Mouse (Mus musculus) CH12.LX (cell line): ENCODE measurements around the gene Gna12. TPM values are rescaled to one million over a fixed set of nuclear protein-coding genes. Genes with fewer than 3 reads are reported as not detected.

Experiments used
- DNase-seq: peaks from one replicate; pipeline ENCODE4 v3.0.0-alpha.2; 2013; ENCODE audit errors: extremely low read depth
- H3K27ac ChIP-seq: 2 replicates; pipeline ENCODE4 v1.5.1; 2012; ENCODE audit warnings: low read depth, mild to moderate bottlenecking, control low read depth, moderate library complexity; ENCODE audit not compliant: insufficient read depth
- H3K27me3 ChIP-seq: replicated peaks from 2 replicates; pipeline ENCODE3; 2012; ENCODE audit warnings: inconsistent platforms
- H3K36me3 ChIP-seq, 2 experiments: replicated peaks in 1 of 2; 2 replicates each; pipeline versions ENCODE3 to v1.6.1; 2012; ENCODE audit warnings: inconsistent platforms in 1 of 2, low read length in 1 of 2, mild to moderate bottlenecking in 1 of 2, mixed read lengths in 1 of 2, moderate library complexity in 1 of 2; ENCODE audit not compliant: control insufficient read depth in 1 of 2, insufficient read depth in 1 of 2
- H3K4me1 ChIP-seq, 2 experiments: 2 replicates each; pipeline ENCODE4 v1.6.1; 2012; ENCODE audit warnings: inconsistent platforms in 1 of 2, moderate library complexity in 1 of 2; ENCODE audit not compliant: insufficient read depth in 2 of 2, control insufficient read depth in 1 of 2
- H3K4me2 ChIP-seq: 2 replicates; pipeline ENCODE4 v1.6.1; 2012; ENCODE audit warnings: low read depth, mild to moderate bottlenecking, control low read depth; ENCODE audit not compliant: poor library complexity, insufficient read depth, severe bottlenecking
- H3K4me3 ChIP-seq, 3 experiments: fragments of 150-350 bp in 1 of 3; sonication (generic) in 1 of 3; replicated peaks in 1 of 3; 2 replicates each; pipeline versions ENCODE3 to v1.5.1; 2011 to 2012; ENCODE audit warnings: low read depth in 2 of 3, low read length in 2 of 3, mild to moderate bottlenecking in 2 of 3, moderate library complexity in 2 of 3, control low read depth in 1 of 3, improper control_type of control experiment in 1 of 3, inconsistent platforms in 1 of 3, mixed read lengths in 1 of 3; ENCODE audit not compliant: poor library complexity in 1 of 3
- H3K79me2 ChIP-seq: replicated peaks from 2 replicates; pipeline ENCODE4 v1.6.1; 2012; ENCODE audit warnings: mild to moderate bottlenecking, moderate library complexity; ENCODE audit not compliant: control insufficient read depth, poor library complexity, insufficient read depth, severe bottlenecking; ENCODE audit errors: extremely low read depth
- H3K9ac ChIP-seq: 2 replicates; pipeline ENCODE4 v1.6.1; 2012; ENCODE audit warnings: low read depth, mild to moderate bottlenecking, control low read depth, moderate library complexity; ENCODE audit not compliant: insufficient read depth
- H3K9me3 ChIP-seq: replicated peaks from 2 replicates; pipeline ENCODE3; 2012; ENCODE audit warnings: low read length, inconsistent platforms, mixed read lengths
- BHLHE40 ChIP-seq: IDR thresholded peaks from 2 replicates; pipeline ENCODE4 v1.6.1; 2011; ENCODE audit warnings: mild to moderate bottlenecking, low read depth, low read length, improper control_type of control experiment
- CHD2 ChIP-seq: IDR thresholded peaks from 2 replicates; pipeline ENCODE4 v1.6.1; 2011; ENCODE audit warnings: low read length, improper control_type of control experiment
- ELF1 ChIP-seq: IDR thresholded peaks from 2 replicates; pipeline ENCODE4 v1.6.1; 2014; ENCODE audit warnings: low read depth, mild to moderate bottlenecking, inconsistent platforms, low read length, improper control_type of control experiment
- ETS1 ChIP-seq: conservative IDR thresholded peaks from 2 replicates; pipeline ENCODE4 v1.6.1; 2012; ENCODE audit warnings: low read depth, mild to moderate bottlenecking, inconsistent platforms, low read length, improper control_type of control experiment, moderate library complexity
- GABPA ChIP-seq: IDR thresholded peaks from 2 replicates; pipeline ENCODE4 v1.6.1; 2012; ENCODE audit warnings: low read depth, low read length, improper control_type of control experiment, inconsistent platforms; ENCODE audit not compliant: insufficient replicate concordance
- HCFC1 ChIP-seq: IDR thresholded peaks from 2 replicates; pipeline ENCODE4 v1.6.1; 2012; ENCODE audit warnings: low read depth, mild to moderate bottlenecking, inconsistent platforms, low read length, improper control_type of control experiment
- MAFK ChIP-seq: IDR thresholded peaks from 2 replicates; pipeline ENCODE4 v1.6.1; 2011; ENCODE audit warnings: low read length, improper control_type of control experiment; ENCODE audit not compliant: insufficient replicate concordance
- MAX ChIP-seq: IDR thresholded peaks from 2 replicates; pipeline ENCODE4 v1.6.1; 2011; ENCODE audit warnings: low read length, improper control_type of control experiment
- MEF2A ChIP-seq: IDR thresholded peaks from 2 replicates; pipeline ENCODE4 v1.6.1; 2014; ENCODE audit warnings: low read depth, mild to moderate bottlenecking, inconsistent platforms, low read length, improper control_type of control experiment, borderline replicate concordance
- NELFE ChIP-seq: IDR thresholded peaks from 2 replicates; pipeline ENCODE4 v1.6.1; 2011; ENCODE audit warnings: low read depth, low read length, improper control_type of control experiment
- PAX5 ChIP-seq: IDR thresholded peaks from 2 replicates; pipeline ENCODE4 v1.6.1; 2012; ENCODE audit warnings: low read length, inconsistent platforms, mixed read lengths
- POLR2A ChIP-seq: IDR thresholded peaks from 2 replicates; pipeline ENCODE4 v1.6.1; 2011; ENCODE audit warnings: low read depth, mild to moderate bottlenecking, improper control_type of control experiment, low read length
- POLR2AphosphoS2 ChIP-seq: IDR thresholded peaks from 2 replicates; pipeline ENCODE4 v1.6.1; 2011; ENCODE audit warnings: low read depth, low read length, improper control_type of control experiment
- RAD21 ChIP-seq: IDR thresholded peaks from 2 replicates; pipeline ENCODE4 v1.6.1; 2011; ENCODE audit warnings: low read depth, mild to moderate bottlenecking, low read length, improper control_type of control experiment, moderate library complexity
- RCOR1 ChIP-seq: conservative IDR thresholded peaks from 2 replicates; pipeline ENCODE4 v1.6.1; 2012; ENCODE audit warnings: low read depth, mild to moderate bottlenecking, inconsistent platforms, low read length, improper control_type of control experiment
- TBP ChIP-seq: conservative IDR thresholded peaks from 2 replicates; pipeline ENCODE4 v1.6.1; 2011; ENCODE audit warnings: low read depth, low read length, improper control_type of control experiment
- USF1 ChIP-seq: IDR thresholded peaks from 2 replicates; pipeline ENCODE4 v1.6.1; 2014; ENCODE audit warnings: low read depth, mild to moderate bottlenecking, inconsistent platforms, low read length, improper control_type of control experiment
- ZC3H11A ChIP-seq: IDR thresholded peaks from 2 replicates; pipeline ENCODE4 v1.6.1; 2012; ENCODE audit warnings: low read depth, mild to moderate bottlenecking, inconsistent platforms, low read length, improper control_type of control experiment
- ZKSCAN1 ChIP-seq: IDR thresholded peaks from 2 replicates; pipeline ENCODE4 v1.6.1; 2012; ENCODE audit warnings: low read depth, inconsistent platforms, low read length, improper control_type of control experiment, borderline replicate concordance
- ZNF384 ChIP-seq: IDR thresholded peaks from 2 replicates; pipeline ENCODE4 v1.6.1; 2012; ENCODE audit warnings: low read depth, low read length, improper control_type of control experiment, inconsistent platforms
- dilution Hi-C: fragments of 300-500 bp; cut with MboI; formaldehyde crosslinking; loops from 2 replicates; pipeline ENCODE4 v1.14.3; 2020; ENCODE audit warnings: low sequenced_read_pairs; ENCODE audit not compliant: extremely low pct_unique_long_range_greater_than_20kb, extremely low pct_ligation_motif_present
- in situ Hi-C: fragments of 300-500 bp; cut with MboI; formaldehyde crosslinking; loops from 3 replicates; pipeline ENCODE4 v1.14.3; 2019; ENCODE audit warnings: low sequenced_read_pairs, low pct_ligation_motif_present, low pct_unique_long_range_greater_than_20kb, mixed read lengths
- polyA plus RNA-seq: library from polyadenylated mRNA; unstranded; fragments of >175 nt; gene quantifications from 2 replicates; pipeline ENCODE4 v1.2.1, GENCODE M21; 2012; ENCODE audit warnings: low read depth; ENCODE audit not compliant: insufficient read length
- total RNA-seq, 2 experiments: library from RNA; depleted of rRNA; stranded (reverse); fragments of 300-350 nt in 1 of 2; fragments of >200 nt in 1 of 2; gene quantifications; 2 replicates each; pipeline ENCODE4 v1.2.3; 2012 to 2014

Gna12 gene
- total and polyA plus RNA-seq, 3 experiments = 11.5 to 15.8 (median 15.4) TPM

GRCm38 (mm10) chr5:140816950-140817568 is 13.2 kb downstream of the Gna12 start:
- H3K36me3 ChIP-seq = peaks cover 0 to 1% of the 10 kb centered on the region in 2 experiments
- no peak for TF ChIP-seq MAX
- TF ChIP-seq ETS1 = no peak
- dilution Hi-C loops = no loop called here
- no peaks in the 10 kb centered on the region for H3K79me2 ChIP-seq
- H3K9me3 ChIP-seq = no peaks in the 10 kb centered on the region
- H3K4me3 ChIP-seq = no peak overlapping the region
- H3K27me3 ChIP-seq = no peaks in the 10 kb centered on the region
- no peak overlapping the region for H3K4me2 ChIP-seq
- H3K9ac ChIP-seq = no peak overlapping the region
- in situ Hi-C loops = no loop called here
- no peak for DNase-seq
- peaks cover 22 to 56% of the 10 kb centered on the region in 2 experiments for H3K4me1 ChIP-seq
- H3K27ac ChIP-seq = no peak overlapping the region

DNA sequence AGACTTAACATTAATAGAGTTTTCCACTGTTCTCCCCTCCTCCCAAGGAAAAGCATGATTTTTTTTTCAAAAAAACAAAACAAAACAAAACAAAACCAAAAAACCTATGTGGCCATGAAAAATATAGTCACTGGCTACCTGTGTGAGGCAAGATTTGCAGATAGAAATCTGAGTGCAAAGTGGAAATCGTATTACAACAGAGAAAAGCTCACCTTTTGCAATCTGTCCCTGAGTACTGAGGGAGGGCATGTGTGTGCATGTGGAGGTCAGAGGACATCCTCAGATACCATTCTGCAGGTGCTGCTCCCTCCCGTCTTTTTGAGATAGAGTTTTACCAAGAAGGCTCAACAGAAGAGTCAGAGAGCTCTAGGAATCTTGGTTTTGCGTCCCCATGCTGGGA is 14.2 kb downstream of the Gna12 start:
- dilution Hi-C loops (no loop called here), in situ Hi-C loops (no loop called here)
- H3K4me2 ChIP-seq = no peak overlapping the region
- no peaks in the 10 kb centered on the region for H3K9me3 ChIP-seq
- H3K4me3 ChIP-seq = no peak overlapping the region
- no peak for DNase-seq
- H3K36me3 ChIP-seq = peaks cover 0 to 1% of the 10 kb centered on the region in 2 experiments
- H3K79me2 ChIP-seq = no peaks in the 10 kb centered on the region
- H3K4me1 ChIP-seq = peaks cover 26 to 67% of the 10 kb centered on the region in 2 experiments
- no peak overlapping the region for H3K27ac ChIP-seq
- no peaks in the 10 kb centered on the region for H3K27me3 ChIP-seq
- H3K9ac ChIP-seq = no peak overlapping the region
- TF ChIP-seq ZC3H11A = no peak
- TF ChIP-seq ZKSCAN1 = no peak
- TF ChIP-seq CHD2 = no peak
- TF ChIP-seq POLR2AphosphoS2 = no peak
- no peak for TF ChIP-seq ZNF384
- TF ChIP-seq BHLHE40 = no peak
- TF ChIP-seq RCOR1 = no peak
- no peak for TF ChIP-seq MEF2A
- TF ChIP-seq POLR2A = no peak
- TF ChIP-seq ELF1 = no peak
- TF ChIP-seq NELFE = no peak
- TF ChIP-seq GABPA = no peak
- TF ChIP-seq MAFK = no peak
- no peak for TF ChIP-seq USF1
- no peak for TF ChIP-seq RAD21
- no peak for TF ChIP-seq MAX
- no peak for TF ChIP-seq HCFC1
- no peak for TF ChIP-seq TBP
- TF ChIP-seq PAX5 = no peak
